Mouse (Mus musculus): ENCODE results near the gene Slc10a6.
A peak's percentile ranks its signal among the peaks of the same experiment; 100 is the strongest.

Slc10a6 gene

GRCm38 (mm10) chr5:103629111-103629764 lies at the start of gene Slc10a6:
Slc10a6 (minus strand) TSS chr5:103629403.
- peak; percentile 85 for DNase-seq (ENCODE audit: low spot score)

GRCm38 (mm10) chr5:103678974-103679373 lies 49.8 kb upstream of the Slc10a6 start:
- no peak for DNase-seq (ENCODE audit: low spot score)

DNA sequence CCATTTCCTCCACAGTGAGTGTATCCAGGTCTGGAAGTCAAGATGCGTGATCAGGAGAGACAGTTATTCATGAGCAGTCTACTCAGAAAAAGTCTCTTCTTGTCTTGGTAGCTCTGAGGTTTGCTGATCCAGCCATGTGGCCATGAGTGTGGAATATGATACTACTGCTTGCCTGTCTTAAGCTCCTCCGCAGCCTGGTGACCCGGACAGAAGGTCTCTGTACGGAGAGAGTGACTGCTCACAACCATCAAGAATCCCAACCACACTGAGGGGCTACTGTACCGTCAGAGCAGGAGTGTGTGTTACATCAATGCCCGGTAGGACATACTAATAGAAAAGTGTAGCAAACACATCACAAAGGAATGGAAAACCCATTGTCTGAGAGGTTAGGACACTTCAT lies 48.7 kb upstream of the Slc10a6 start:
- DNase-seq (ENCODE audit: low spot score), result no peak

- DNase-seq (ENCODE audit: low spot score), result no peak
Observed at GRCm38 (mm10) chr5:103676289-103676881, 47.2 kb upstream of the Slc10a6 start.

GRCm38 (mm10) chr5:103674482-103674881 lies 45.3 kb upstream of the Slc10a6 start:
- DNase-seq (ENCODE audit: low spot score), result no peak

- no peak for DNase-seq (ENCODE audit: low spot score)
Observed at GRCm38 (mm10) chr5:103673611-103674010, 44.4 kb upstream of the Slc10a6 start.

GRCm38 (mm10) chr5:103671858-103672257 lies 42.7 kb upstream of the Slc10a6 start:
- DNase-seq (ENCODE audit: low spot score), result no peak

GRCm38 (mm10) chr5:103665876-103666275 lies 36.7 kb upstream of the Slc10a6 start:
- DNase-seq (ENCODE audit: low spot score), result no peak

DNA sequence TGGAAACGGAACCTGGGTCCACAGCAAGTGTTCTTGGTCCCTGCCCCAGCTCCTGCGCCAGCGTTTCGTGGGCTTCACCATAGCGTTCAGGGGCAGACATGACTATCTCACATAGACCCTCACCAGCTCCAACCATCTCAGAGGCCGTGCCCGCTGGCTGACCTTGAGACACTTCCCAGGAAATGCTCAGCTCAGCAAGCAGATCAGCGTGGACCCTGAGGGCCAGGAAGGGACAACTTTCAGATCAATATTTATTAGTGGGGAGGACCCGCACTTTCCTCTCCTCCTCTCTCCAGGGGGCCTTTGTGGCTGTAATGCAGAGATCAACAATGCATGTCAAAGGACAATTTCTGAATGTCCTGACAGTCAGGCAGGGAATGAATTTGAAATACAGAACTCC lies 35.7 kb upstream of the Slc10a6 start:
- DNase-seq (ENCODE audit: low spot score), result no peak

DNA sequence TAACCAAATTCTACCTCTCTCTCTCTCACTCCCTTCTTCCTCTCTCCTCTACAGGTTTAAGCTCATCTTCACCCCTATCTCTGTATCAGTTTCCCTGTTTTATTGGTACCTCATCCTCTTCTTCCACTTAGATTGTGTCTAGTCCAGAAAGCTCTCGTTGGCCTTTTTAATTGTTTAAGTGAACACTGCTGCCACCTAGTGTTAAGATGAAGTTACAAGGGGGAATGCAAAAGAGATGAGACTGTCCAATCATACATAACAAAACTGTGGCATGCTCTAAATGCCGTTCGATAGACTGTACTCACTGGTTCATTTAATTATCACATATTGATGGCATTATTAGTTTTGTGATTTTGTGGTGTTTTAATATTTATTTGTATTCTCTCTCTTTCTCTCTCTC lies 30.4 kb upstream of the Slc10a6 start:
- DNase-seq (ENCODE audit: low spot score), result peak; percentile 66

DNA sequence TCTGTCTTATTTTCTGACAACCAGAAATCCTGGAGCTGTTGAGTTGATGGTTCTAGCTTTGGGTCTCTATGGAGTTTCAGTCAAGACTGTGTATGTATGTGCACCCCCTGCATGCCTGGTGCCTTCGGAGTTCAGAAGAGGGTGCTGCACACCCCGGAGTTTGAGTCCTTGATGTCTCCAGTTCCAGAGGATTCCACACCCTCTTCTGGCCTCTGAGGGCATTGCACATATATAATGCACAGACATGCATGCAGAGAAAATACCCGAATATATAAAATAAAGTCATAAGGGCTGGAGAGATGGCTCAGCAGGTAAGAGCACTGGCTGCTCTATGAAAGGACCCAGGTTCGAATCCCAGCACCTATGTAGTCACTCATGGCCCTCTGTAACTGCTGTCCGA lies 29.7 kb upstream of the Slc10a6 start:
- no peak for DNase-seq (ENCODE audit: low spot score)

DNA sequence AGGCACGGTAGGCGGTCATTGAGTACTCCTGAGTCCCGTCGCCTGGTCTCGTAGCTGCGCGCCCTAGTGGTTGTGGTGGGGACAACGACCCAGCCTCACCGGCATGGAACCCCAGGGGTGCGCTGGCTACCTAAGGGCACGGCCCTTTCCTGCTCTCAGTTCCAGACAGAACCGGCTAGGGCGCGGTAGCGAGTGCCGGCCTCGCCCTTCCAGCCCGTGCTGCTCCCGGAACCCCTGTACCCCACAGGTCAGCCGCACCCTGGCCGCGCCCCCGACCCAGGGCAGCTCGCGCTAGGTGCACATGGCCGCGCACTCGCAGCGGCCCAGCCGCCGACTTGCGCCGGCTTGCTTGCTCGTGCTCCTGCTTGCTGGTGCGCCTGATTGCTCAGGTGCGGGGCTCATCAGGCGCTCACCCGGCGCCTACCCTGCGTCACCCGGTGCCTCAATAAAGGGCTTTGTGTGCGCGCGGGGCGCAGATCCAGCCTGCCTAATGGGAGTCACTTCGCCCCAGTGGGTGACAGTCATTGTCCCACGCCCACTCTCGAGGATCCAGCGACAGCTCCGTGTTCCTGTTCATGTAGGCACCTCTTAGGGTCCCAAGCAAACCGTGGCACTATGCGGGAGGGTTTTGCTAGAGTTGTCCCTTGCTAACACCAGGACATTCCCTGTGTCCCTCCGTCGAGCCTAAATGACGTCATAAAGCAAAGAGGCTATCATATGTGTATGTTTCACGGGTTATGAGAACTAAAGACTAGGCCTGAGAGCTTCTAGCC lies 26.3 kb upstream of the Slc10a6 start, which contains the start of gene 1700016H13Rik:
Gene 1700016H13Rik (minus strand): TSS at position 665 of the 773 bp plus-strand sequence.
- no peak for DNase-seq (ENCODE audit: low spot score)

GRCm38 (mm10) chr5:103654780-103655179 lies 25.6 kb upstream of the Slc10a6 start:
- DNase-seq (ENCODE audit: low spot score), result no peak

DNA sequence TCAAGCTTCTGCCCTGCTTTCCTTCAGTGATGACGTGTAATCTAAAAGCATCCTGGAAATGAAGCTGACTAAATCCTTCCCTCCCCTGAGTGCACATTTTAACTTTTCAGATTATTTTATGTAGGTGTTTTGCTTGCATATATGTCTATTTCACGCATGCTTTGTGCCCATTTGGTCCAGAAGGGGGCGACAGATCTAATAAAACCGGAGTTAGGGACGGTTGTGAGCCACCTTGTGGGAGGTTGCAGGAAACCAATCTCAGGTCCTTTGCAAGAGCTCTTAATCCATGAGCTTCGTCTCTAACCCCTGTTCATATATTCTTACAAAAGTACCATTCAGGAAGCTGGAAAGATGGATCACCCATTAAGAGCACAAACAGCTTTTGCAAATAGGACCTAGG lies 25.0 kb upstream of the Slc10a6 start:
- DNase-seq (ENCODE audit: low spot score), result peak; percentile 19

DNA sequence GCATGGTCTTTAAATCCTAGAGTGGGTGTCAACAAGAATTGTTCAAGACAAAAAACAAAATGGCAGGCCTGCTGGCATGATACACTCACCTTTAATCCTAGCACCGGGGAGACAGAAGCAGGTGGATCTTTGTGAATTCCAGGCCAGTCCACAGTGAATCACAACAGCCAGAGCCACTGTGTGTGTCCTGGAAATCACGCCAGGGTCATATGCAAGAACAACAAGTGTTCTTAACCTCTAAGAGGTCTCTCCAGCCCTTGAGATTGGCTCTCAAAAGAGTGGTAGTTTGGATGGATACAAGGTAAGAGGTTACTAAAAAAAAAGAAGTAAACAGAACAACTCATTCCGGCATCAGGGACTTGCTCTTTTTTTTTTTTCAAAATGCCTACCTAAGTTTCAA lies 18.1 kb upstream of the Slc10a6 start:
- no peak for DNase-seq (ENCODE audit: low spot score)

DNA sequence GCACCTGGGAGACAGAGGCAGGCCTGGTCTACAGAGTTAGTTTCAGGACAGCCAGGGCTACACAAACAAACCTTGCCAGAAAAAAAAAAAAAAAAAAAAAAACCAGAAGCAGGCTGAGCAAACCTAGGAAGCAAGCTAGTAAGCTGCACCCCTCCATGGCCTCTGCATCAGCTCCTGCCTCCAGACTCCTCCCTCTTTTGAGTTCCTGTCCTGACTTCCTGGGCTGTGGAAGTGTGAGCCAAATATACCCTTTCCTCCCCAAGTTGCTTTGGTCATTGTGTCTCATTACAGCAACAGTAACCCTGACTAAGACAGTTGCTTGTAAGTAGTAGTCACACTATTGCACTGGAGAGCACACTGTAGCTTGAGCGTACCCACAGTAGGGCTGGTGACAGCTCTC lies 15.0 kb upstream of the Slc10a6 start:
- DNase-seq (ENCODE audit: low spot score), result no peak

DNA sequence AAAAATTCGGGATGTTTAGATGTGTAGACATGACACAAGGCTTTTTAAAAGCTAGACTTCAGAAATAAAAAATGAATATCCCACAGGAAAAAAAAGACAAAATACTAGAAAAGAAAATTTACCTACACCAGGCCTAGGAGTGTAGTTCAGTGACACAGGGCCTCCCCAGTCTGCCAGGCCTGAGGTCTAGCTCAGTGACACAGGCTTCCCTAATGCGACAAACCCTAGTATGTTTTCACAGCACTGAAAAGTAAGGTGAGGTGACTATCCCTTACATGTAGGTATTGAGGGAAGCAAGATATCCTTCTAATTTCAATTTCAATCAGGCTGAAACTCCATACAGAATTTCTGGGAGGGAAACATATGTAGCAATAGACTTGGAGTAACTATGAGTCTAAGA lies 8.0 kb upstream of the Slc10a6 start:
- no peak for DNase-seq (ENCODE audit: low spot score)

DNA sequence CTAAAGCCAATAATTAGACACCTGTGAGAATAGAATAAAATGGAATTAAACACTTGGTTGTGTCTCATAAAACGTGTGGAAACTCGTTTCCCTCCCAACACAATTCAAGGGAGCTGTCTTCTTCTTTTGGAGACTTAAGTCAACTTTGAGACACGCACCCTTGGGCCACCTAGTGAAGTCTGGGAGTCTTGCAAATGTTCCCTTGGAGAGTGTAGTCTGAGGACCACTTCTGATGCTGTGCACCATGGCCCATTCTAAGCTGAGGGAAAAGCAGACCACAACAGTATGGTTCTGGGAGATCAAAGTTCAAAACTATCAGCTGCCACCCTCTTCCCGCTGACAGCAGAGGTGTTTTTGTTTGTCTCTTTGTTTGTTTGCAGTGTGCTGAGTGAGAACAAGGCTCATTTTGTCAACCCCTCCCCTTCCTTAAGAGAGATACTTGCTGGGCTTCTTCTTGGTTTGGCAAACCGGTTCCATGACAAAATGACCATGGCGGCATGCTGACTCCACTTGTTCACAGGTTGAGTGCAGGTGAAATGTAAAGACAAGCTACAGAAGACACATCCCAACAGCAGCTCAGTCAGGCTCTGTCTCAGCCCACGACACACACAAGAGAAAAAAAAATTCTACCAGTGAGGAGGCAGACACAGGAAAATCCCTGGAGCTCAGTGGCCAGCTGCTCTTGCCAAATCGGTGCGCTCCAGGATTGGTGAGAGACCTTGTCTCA lies 814 bp upstream of the Slc10a6 start:
- DNase-seq (ENCODE audit: low spot score), result no peak

- DNase-seq (ENCODE audit: low spot score), result no peak
Observed at GRCm38 (mm10) chr5:103628499-103628898, 704 bp downstream of the Slc10a6 start.

DNA sequence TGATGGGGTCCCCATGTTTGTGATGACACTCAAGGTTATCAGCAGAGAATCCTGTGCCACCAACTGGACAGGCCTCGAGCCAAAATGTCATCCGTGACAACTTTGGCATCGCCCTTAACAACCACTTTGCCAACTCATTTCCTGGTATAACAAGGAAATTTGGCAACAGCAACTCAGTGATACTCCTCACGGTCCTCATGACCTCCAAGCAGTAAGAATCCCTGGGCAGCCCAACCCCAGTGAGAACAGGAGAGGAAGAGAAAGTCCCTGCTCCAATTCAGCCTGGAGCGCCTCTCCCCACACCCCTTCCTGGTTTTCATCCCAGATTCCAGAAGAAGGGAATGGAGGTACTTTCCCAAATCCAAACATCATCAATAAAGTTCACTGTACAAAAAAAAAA lies 4.4 kb downstream of the Slc10a6 start:
- DNase-seq (ENCODE audit: low spot score), result no peak

- no peak for DNase-seq (ENCODE audit: low spot score)
Observed at GRCm38 (mm10) chr5:103622321-103622720, 6.9 kb downstream of the Slc10a6 start.

DNA sequence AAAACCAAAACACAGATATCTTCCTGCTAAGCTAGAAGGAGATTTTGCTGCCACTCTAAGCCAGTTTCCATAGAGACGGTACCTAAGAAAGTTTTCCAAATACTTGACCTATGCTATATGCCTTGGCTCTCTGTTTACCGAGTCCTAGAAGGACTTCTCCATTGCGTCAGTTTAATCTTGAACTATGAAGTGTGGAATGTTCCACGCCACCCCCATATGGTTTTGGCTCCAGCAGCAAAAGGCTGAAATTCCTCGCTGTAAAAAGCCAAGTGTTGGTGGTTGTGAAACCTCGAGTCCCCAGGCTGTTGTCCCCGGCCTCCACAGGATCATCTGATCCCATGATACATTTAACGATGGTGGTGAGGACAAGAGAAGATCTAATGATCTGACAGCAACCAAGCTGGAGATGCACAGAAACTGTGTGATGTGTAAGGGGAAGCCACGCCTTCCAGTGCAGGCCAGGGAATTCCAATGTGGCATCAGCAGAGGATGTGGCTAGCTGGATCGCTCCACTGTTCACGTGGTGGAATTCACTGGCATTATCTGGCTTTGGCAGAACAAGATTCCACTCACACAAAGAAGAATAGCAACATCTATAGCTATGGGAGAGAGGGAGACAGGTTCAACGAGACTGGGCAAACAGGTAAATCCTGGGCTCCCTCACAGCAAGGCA lies 8.8 kb downstream of the Slc10a6 start:
- DNase-seq (ENCODE audit: low spot score), result no peak

Data from MN1 (cell line).